ENCODE assay signal across 17 mouse cellular contexts in genomic region chr8:47279898-47280297, GRCm38 (mm10).
A peak's percentile ranks its signal among the peaks of the same experiment; 100 is the strongest.
DNase-seq lines count a peak whose midpoint lies in the region; ATAC-seq and TF ChIP-seq lines count a peak whose summit lies in the region.
"Had no signal": no experiment of that assay in that cellular context is flagged by ENCODE, and none has a peak within 500 bp of the region (broad histone marks: within the 10 kb centered on the region; RNA-seq: fewer than 3 reads in every experiment).

No protein-coding gene starts in this region.

- H3K9me3 ChIP-seq in forebrain, postnatal 0 days (ENCODE audit: low read length) = no peaks in the 10 kb centered on the region
- H3K9me3 ChIP-seq in forebrain, embryonic 11.5 days (ENCODE audit: control insufficient read depth, low read length) = no peaks in the 10 kb centered on the region
- no peaks in the 10 kb centered on the region for H3K9me3 ChIP-seq in hindbrain, embryonic 14.5 days (ENCODE audit: control insufficient read depth, low read length)
- no peaks in the 10 kb centered on the region for H3K9me3 ChIP-seq in hindbrain, embryonic 11.5 days (ENCODE audit: control insufficient read depth, low read length)
- H3K9me3 ChIP-seq in neural tube, embryonic 13.5 days = no peaks in the 10 kb centered on the region
- no peaks in the 10 kb centered on the region for H3K9me3 ChIP-seq in neural tube, embryonic 15.5 days (replicated peaks)
- H3K9me3 ChIP-seq: embryonic facial prominence, embryonic 10.5 days had no signal

- no peak for TF ChIP-seq POLR2A in olfactory bulb, adult 2 months (IDR thresholded peaks at IDR 0.05; ENCODE audit: insufficient read depth, low read depth, low read length)

- ATAC-seq in forebrain, postnatal 0 days = no peak; the same call in 1 of the 2 replicates
- ATAC-seq in forebrain, embryonic 11.5 days (replicated peaks; ENCODE audit: low FRiP score) = no peak
- ATAC-seq in hindbrain, embryonic 14.5 days (ENCODE audit: low FRiP score) = no peak
- no peak for ATAC-seq in hindbrain, embryonic 11.5 days (ENCODE audit: low FRiP score)
- ATAC-seq in neural tube, embryonic 13.5 days (ENCODE audit: low read depth) = no peak
- ATAC-seq in neural tube, embryonic 15.5 days (ENCODE audit: low FRiP score) = no peak
- no peak for ATAC-seq in erythroblast, adult 5-6 weeks (replicated peaks; ENCODE audit: low FRiP score, poor library complexity, severe bottlenecking)

- H3K4me2 ChIP-seq in forebrain, postnatal 0 days (ENCODE audit: low read depth) = 0 out of 2 replicates have a peak overlapping the region, but pooled peaks have one; percentile 4
- H3K4me2 ChIP-seq in forebrain, embryonic 11.5 days (ENCODE audit: low read depth, low read length, severe bottlenecking) = no peak overlapping the region
- 0 out of 2 replicates have a peak overlapping the region, but pooled peaks have one; percentile 10 for H3K4me2 ChIP-seq in hindbrain, embryonic 14.5 days (replicated peaks)
- H3K4me2 ChIP-seq in hindbrain, embryonic 11.5 days (replicated peaks; ENCODE audit: low read depth, low read length) = no peak overlapping the region
- peak overlapping the region; percentile 15 for H3K4me2 ChIP-seq in neural tube, embryonic 13.5 days
- H3K4me2 ChIP-seq in neural tube, embryonic 15.5 days = no peak overlapping the region

- DNase-seq in forebrain, postnatal 0 days = no peak
- no peak for DNase-seq in forebrain, embryonic 11.5 days (ENCODE audit: low spot score)
- DNase-seq in hindbrain, embryonic 14.5 days (ENCODE audit: low spot score) = no peak
- no peak for DNase-seq in hindbrain, embryonic 11.5 days (ENCODE audit: low spot score)
- DNase-seq: adrenal gland, adult 8-10 months; cerebellum, adult 11-12 months; kidney, adult 8-10 months; kidney, postnatal 25 days; liver; lung, adult 18-20 months; thymus, postnatal 4 days had no signal

- peaks cover 36% of the 10 kb centered on the region for H3K4me1 ChIP-seq in forebrain, postnatal 0 days (ENCODE audit: insufficient read depth)
- peaks cover 15% of the 10 kb centered on the region for H3K4me1 ChIP-seq in forebrain, embryonic 11.5 days (replicated peaks; ENCODE audit: control insufficient read depth, insufficient read depth, low read length)
- peaks cover 58% of the 10 kb centered on the region for H3K4me1 ChIP-seq in hindbrain, embryonic 14.5 days (replicated peaks; ENCODE audit: control insufficient read depth, insufficient read depth, low read length)
- peaks cover 10% of the 10 kb centered on the region; the same call in 1 of the 2 replicates for H3K4me1 ChIP-seq in hindbrain, embryonic 11.5 days (replicated peaks; ENCODE audit: control insufficient read depth, insufficient read depth, low read length)
- peaks cover 93% of the 10 kb centered on the region for H3K4me1 ChIP-seq in neural tube, embryonic 13.5 days (replicated peaks)
- peaks cover 74% of the 10 kb centered on the region for H3K4me1 ChIP-seq in neural tube, embryonic 15.5 days
- H3K4me1 ChIP-seq in olfactory bulb, adult 2 months (ENCODE audit: control insufficient read depth, insufficient read depth, low read length) = peaks cover 28% of the 10 kb centered on the region

- H3K9ac ChIP-seq in forebrain, postnatal 0 days = no peak overlapping the region
- H3K9ac ChIP-seq in forebrain, embryonic 11.5 days (ENCODE audit: low read length) = no peak overlapping the region
- no peak overlapping the region for H3K9ac ChIP-seq in hindbrain, embryonic 14.5 days
- no peak overlapping the region for H3K9ac ChIP-seq in hindbrain, embryonic 11.5 days (ENCODE audit: low read depth, low read length)
- H3K9ac ChIP-seq in neural tube, embryonic 13.5 days = no peak overlapping the region
- no peak overlapping the region for H3K9ac ChIP-seq in neural tube, embryonic 15.5 days (replicated peaks)

- H3K27me3 ChIP-seq in forebrain, postnatal 0 days (ENCODE audit: insufficient read depth, low read length) = no peaks in the 10 kb centered on the region
- no peaks in the 10 kb centered on the region for H3K27me3 ChIP-seq in forebrain, embryonic 11.5 days (ENCODE audit: control insufficient read depth, insufficient read depth, low read length)
- no peaks in the 10 kb centered on the region for H3K27me3 ChIP-seq in hindbrain, embryonic 14.5 days (ENCODE audit: control insufficient read depth, insufficient read depth, low read length)
- H3K27me3 ChIP-seq in hindbrain, embryonic 11.5 days (ENCODE audit: control insufficient read depth, insufficient read depth, low read length) = no peaks in the 10 kb centered on the region
- H3K27me3 ChIP-seq in neural tube, embryonic 13.5 days = no peaks in the 10 kb centered on the region
- H3K27me3 ChIP-seq in neural tube, embryonic 15.5 days (replicated peaks) = no peaks in the 10 kb centered on the region

- 35% methylated on average over 10 of the region's 10 CpGs for WGBS in forebrain, postnatal 0 days
- 81% methylated on average over 10 of the region's 10 CpGs for WGBS in forebrain, embryonic 11.5 days
- 50% methylated on average over 10 of the region's 10 CpGs for WGBS in hindbrain, embryonic 14.5 days
- WGBS in hindbrain, embryonic 11.5 days = 75% methylated on average over 10 of the region's 10 CpGs
- WGBS in neural tube, embryonic 13.5 days = 49% methylated on average over 10 of the region's 10 CpGs
- 33% methylated on average over 10 of the region's 10 CpGs for WGBS in neural tube, embryonic 15.5 days
- WGBS in olfactory bulb, adult 2 months = 21% methylated on average over 10 of the region's 10 CpGs

- no peak for TF ChIP-seq CTCF in forebrain, postnatal 0 days (IDR thresholded peaks at IDR 0.05; ENCODE audit: low read depth)
- no peak for TF ChIP-seq CTCF in olfactory bulb, adult 2 months (IDR thresholded peaks at IDR 0.05; ENCODE audit: insufficient read depth, low read depth, low read length)

- no peaks in the 10 kb centered on the region for H3K36me3 ChIP-seq in forebrain, postnatal 0 days (ENCODE audit: insufficient read depth)
- no peaks in the 10 kb centered on the region for H3K36me3 ChIP-seq in forebrain, embryonic 11.5 days (ENCODE audit: control insufficient read depth, insufficient read depth, low read length)
- H3K36me3 ChIP-seq in hindbrain, embryonic 14.5 days (replicated peaks; ENCODE audit: control insufficient read depth, insufficient read depth) = no peaks in the 10 kb centered on the region
- H3K36me3 ChIP-seq in hindbrain, embryonic 11.5 days (ENCODE audit: control insufficient read depth, insufficient read depth, low read length) = 0 out of 2 replicates have a peak, but pooled peaks cover 2% of the 10 kb centered on the region
- H3K36me3 ChIP-seq in neural tube, embryonic 13.5 days = no peaks in the 10 kb centered on the region
- H3K36me3 ChIP-seq in neural tube, embryonic 15.5 days = no peaks in the 10 kb centered on the region

- H3K27ac ChIP-seq in forebrain, postnatal 0 days (ENCODE audit: low read depth, low read length) = no peak overlapping the region
- H3K27ac ChIP-seq in forebrain, embryonic 11.5 days (ENCODE audit: low read depth, low read length) = no peak overlapping the region
- H3K27ac ChIP-seq in hindbrain, embryonic 14.5 days = no peak overlapping the region
- H3K27ac ChIP-seq in hindbrain, embryonic 11.5 days (ENCODE audit: low read depth, low read length) = no peak overlapping the region
- 0 out of 2 replicates have a peak overlapping the region, but pooled peaks have one; percentile 30 for H3K27ac ChIP-seq in neural tube, embryonic 13.5 days (replicated peaks)
- H3K27ac ChIP-seq in neural tube, embryonic 15.5 days (replicated peaks) = no peak overlapping the region
- H3K27ac ChIP-seq in olfactory bulb, adult 2 months (ENCODE audit: insufficient read depth, low read depth, low read length) = 0 out of 2 replicates have a peak overlapping the region, but pooled peaks have one; percentile 36
- H3K27ac ChIP-seq: embryonic facial prominence, embryonic 10.5 days had no signal

- H3K4me3 ChIP-seq in forebrain, postnatal 0 days (ENCODE audit: low read depth, low read length) = no peak overlapping the region
- no peak overlapping the region for H3K4me3 ChIP-seq in forebrain, embryonic 11.5 days (ENCODE audit: low read depth, low read length)
- H3K4me3 ChIP-seq in hindbrain, embryonic 14.5 days (replicated peaks; ENCODE audit: low read length) = no peak overlapping the region
- no peak overlapping the region for H3K4me3 ChIP-seq in hindbrain, embryonic 11.5 days (ENCODE audit: low read depth, low read length)
- no peak overlapping the region for H3K4me3 ChIP-seq in neural tube, embryonic 13.5 days
- H3K4me3 ChIP-seq in neural tube, embryonic 15.5 days (replicated peaks) = no peak overlapping the region
- H3K4me3 ChIP-seq in olfactory bulb, adult 2 months (ENCODE audit: insufficient read depth, low read depth, low read length) = no peak overlapping the region
- H3K4me3 ChIP-seq: embryonic facial prominence, embryonic 10.5 days; erythroblast, embryonic 14.5 days had no signal

Comparison
In these comparisons a context has a peak if more than half of its experiments do, and no peak if none do; other contexts are left out.
1. H3K27ac ChIP-seq: peak in neural tube, embryonic 13.5 days (single experiment) and olfactory bulb, adult 2 months (single experiment); none in forebrain, postnatal 0 days (single experiment), forebrain, embryonic 11.5 days (single experiment), hindbrain, embryonic 14.5 days (single experiment), hindbrain, embryonic 11.5 days (single experiment) and neural tube, embryonic 15.5 days (single experiment).
2. H3K4me2 ChIP-seq: peak in forebrain, postnatal 0 days (single experiment), hindbrain, embryonic 14.5 days (single experiment) and neural tube, embryonic 13.5 days (single experiment); none in forebrain, embryonic 11.5 days (single experiment), hindbrain, embryonic 11.5 days (single experiment) and neural tube, embryonic 15.5 days (single experiment).